Mouse (Mus musculus) spleen, adult 2 months (tissue): Measurements from ENCODE around the gene Prkcz.

Experiments used
- CTCF ChIP-seq: fragments of 200-500 bp; IDR thresholded peaks from 2 replicates; pipeline ENCODE4 v1.5.1; 2011; ENCODE audit warnings: mild to moderate bottlenecking, inconsistent platforms; ENCODE audit not compliant: insufficient read depth, insufficient read length, insufficient replicate concordance; ENCODE audit errors: extremely low read depth
- POLR2A ChIP-seq: fragments of 200-500 bp; IDR thresholded peaks from 2 replicates; pipeline ENCODE4 v1.6.1; 2011; ENCODE audit warnings: low read depth, low read length, inconsistent platforms

DNA sequence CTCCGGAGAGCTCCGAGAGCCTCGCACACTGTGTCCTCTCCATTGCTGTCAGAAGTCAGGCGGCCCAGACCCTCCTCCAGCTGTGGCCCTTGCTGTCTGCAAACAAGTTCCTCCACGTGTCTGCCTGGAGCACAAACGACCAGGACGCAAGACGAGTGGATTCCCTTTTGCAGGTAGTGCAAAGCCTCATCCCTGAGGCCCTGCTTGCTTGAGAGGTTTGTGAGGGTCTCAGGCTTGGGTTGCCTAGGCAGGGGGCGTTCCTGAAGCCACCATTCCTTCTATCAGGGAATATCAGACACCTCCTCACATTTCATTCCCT is 37.0 kb upstream of the Prkcz start:
- TF ChIP-seq CTCF (no peak), POLR2A (no peak)
